Mouse (Mus musculus) hindbrain, embryonic 10.5 days (tissue): ENCODE measurements around the gene Ngef. TPM values are rescaled to one million over a fixed set of nuclear protein-coding genes. Genes with fewer than 3 reads are reported as not detected.

Experiments
- DNase-seq: peaks from one replicate; pipeline ENCODE4 v3.0.0-alpha.2; 2017; ENCODE audit warnings: low spot score
- H3K27ac ChIP-seq: fragments of 300-500 bp; sonication (generic); 2 replicates; pipeline ENCODE4 v1.5.1; 2016; ENCODE audit warnings: mild to moderate bottlenecking, moderate library complexity
- H3K27me3 ChIP-seq: fragments of 300-500 bp; sonication (generic); 2 replicates; pipeline ENCODE4 v1.6.1; 2016; ENCODE audit warnings: mild to moderate bottlenecking; ENCODE audit not compliant: poor library complexity, insufficient read depth, severe bottlenecking
- H3K36me3 ChIP-seq: fragments of 300-500 bp; sonication (generic); 2 replicates; pipeline ENCODE4 v1.6.1; 2016; ENCODE audit warnings: mild to moderate bottlenecking, moderate library complexity
- H3K4me1 ChIP-seq: fragments of 300-500 bp; sonication (generic); replicated peaks from 2 replicates; pipeline ENCODE4 v1.6.1; 2016; ENCODE audit warnings: mild to moderate bottlenecking
- H3K4me3 ChIP-seq: fragments of 300-500 bp; sonication (generic); 2 replicates; pipeline ENCODE4 v1.5.1; 2016; ENCODE audit warnings: mild to moderate bottlenecking, moderate library complexity
- H3K9me3 ChIP-seq: fragments of 300-500 bp; sonication (generic); 2 replicates; pipeline ENCODE4 v1.6.1; 2016; ENCODE audit warnings: mild to moderate bottlenecking, moderate library complexity
- WGBS: fragments of 180-500 bp; shearing (Covaris S2); methylation state at CpG from one replicate; pipeline ENCODE4 v1.1.7; 2016; 5-methylcytosine and 5-hydroxymethylcytosine counted together
- polyA plus RNA-seq: library from polyadenylated mRNA; unstranded; fragments of >200 nt; fragmentation: Nextera tagmentation; extraction: Ambion mirVana; gene quantifications from 2 replicates; pipeline ENCODE4 v1.2.1, GENCODE M21; 2016

Gene Ngef
- polyA plus RNA-seq, 1 experiment from 2014 or later, result 5.0 TPM

DNA sequence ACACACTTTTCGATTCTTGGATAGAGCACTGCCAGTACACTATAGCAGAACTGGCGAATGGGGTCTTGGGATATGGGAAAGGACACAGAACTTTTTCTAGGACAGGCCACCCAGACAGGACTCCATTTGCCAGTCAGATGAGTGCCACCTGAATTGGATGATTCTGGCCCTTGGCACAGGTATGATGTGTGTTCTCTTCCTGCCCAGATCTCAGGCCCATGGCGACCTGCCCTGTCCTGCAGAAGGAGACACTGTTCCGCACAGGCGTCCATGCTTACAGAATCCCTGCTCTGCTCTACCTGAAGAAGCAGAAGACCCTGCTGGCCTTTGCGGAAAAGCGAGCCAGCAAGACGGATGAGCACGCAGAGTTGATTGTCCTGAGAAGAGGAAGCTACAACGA lies 21.0 kb upstream of the Ngef start:
- Histone ChIP-seq H3K27ac (no peak overlapping the region), H3K4me1 (no peaks in the 10 kb centered on the region), H3K27me3 (peaks cover 9% of the 10 kb centered on the region; the same call in 1 of the 2 replicates), H3K4me3 (no peak overlapping the region), H3K36me3 (no peaks in the 10 kb centered on the region), H3K9me3 (no peaks in the 10 kb centered on the region)
- WGBS, result 93% methylated on average over 10 of the region's 10 CpGs
- no peak for DNase-seq

DNA sequence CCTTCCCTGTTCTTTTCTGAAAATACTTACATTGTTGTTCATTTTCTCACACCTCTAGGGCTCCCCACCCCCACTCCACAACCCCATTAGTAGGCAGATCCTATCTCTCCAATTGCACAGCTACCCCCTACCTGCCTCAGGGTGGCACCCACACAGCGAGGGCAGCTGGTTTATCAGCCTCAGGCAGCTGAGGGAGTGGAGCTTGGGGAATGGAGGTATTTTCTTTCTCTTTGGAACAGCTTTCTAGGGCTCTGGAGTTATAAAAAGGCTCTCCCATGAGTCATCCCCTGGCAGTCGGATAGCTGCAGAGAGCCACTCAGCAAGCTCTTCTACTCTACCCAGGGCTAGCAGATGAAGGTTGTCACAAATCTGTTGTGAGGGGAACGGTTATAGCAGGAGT lies 20.6 kb upstream of the Ngef start:
- WGBS, result 71% methylated on average over 3 of the region's 3 CpGs
- H3K4me3 ChIP-seq, result no peak overlapping the region

DNA sequence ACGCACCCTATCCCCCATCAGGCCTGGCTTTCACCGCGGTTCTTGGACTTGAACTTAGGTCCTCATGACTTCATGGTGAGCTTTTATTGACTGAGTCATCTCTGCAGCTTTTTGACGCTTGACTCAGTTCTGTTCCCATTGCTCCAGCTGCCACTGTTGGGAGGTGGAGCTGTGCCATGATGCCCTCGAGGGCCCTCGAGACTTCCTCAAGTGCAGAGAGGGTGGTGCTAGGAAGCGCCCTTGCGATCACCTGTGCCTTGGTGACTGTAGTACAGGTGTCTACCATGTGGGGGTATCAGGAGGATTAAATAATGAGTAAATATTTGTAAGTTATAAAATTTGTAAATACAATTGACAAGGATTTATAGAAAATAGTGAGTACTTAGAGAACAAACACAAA lies 16.3 kb upstream of the Ngef start:
- no peaks in the 10 kb centered on the region for H3K36me3 ChIP-seq
- H3K27ac ChIP-seq, result no peak overlapping the region
- no peaks in the 10 kb centered on the region for H3K4me1 ChIP-seq
- DNase-seq, result no peak
- no peaks in the 10 kb centered on the region for H3K9me3 ChIP-seq
- 88% methylated on average over 8 of the region's 8 CpGs for WGBS
- peaks cover 22% of the 10 kb centered on the region; the same call in 1 of the 2 replicates for H3K27me3 ChIP-seq
- no peak overlapping the region for H3K4me3 ChIP-seq

More for the DNA sequence above, 20.6 kb upstream of the Ngef start:
- no peak for DNase-seq
- H3K9me3 ChIP-seq, result no peaks in the 10 kb centered on the region
- H3K36me3 ChIP-seq, result no peaks in the 10 kb centered on the region
- H3K27ac ChIP-seq, result no peak overlapping the region
- no peaks in the 10 kb centered on the region for H3K4me1 ChIP-seq
- H3K27me3 ChIP-seq, result peaks cover 11% of the 10 kb centered on the region; the same call in 1 of the 2 replicates

DNA sequence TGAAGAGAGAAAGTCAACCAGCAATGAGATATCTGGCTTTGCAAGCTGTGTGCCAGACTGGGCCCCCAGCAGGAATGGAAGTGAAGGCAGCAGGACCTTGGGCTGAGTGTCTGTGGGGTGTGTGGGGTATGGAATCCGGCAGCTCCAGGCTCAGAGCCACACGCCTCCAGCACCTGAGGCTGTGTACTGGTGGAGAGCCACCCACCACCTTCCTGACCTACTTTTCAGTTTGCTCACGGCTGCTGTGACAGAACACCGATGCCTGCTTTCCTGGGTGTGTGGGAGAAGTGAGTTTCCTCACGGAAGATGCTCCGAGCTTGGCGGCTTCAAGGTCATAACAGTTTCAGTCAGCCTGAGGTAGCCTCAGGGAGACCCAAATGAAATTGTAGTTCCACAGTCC lies 15.5 kb upstream of the Ngef start:
- WGBS, result 91% methylated on average over 7 of the region's 7 CpGs
- Histone ChIP-seq H3K9me3 (no peaks in the 10 kb centered on the region), H3K4me1 (no peaks in the 10 kb centered on the region), H3K27ac (no peak overlapping the region), H3K27me3 (peaks cover 30% of the 10 kb centered on the region), H3K4me3 (no peak overlapping the region), H3K36me3 (no peaks in the 10 kb centered on the region)
- no peak for DNase-seq

DNA sequence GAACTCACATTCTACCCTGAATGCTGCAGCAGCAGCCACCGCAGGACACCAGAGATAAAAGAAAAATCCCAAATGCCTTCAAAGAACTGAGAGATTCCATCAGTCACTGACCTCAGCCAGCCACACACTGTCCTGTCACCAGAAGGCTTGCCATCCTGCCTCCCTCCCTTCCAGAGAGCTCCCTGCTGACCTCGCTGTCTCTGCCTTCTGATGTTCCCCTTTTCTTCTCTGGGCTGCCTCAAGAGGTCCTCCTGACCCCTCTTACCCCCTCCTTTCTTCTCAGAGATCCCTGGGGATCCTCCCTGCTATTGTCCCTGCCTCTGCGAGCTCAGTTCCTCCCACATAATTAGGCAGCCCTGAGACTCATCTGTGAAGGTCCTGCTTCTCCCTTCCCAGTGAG lies 7.2 kb upstream of the Ngef start:
- Histone ChIP-seq H3K4me3 (no peak overlapping the region), H3K27me3 (peaks cover 67% of the 10 kb centered on the region), H3K27ac (peak overlapping the region; percentile 70; the same call in 1 of the 2 replicates), H3K36me3 (no peaks in the 10 kb centered on the region), H3K4me1 (peaks cover 28% of the 10 kb centered on the region), H3K9me3 (no peaks in the 10 kb centered on the region)
- 1% methylated on average over 3 of the region's 3 CpGs for WGBS
- DNase-seq, result peak; percentile 67

DNA sequence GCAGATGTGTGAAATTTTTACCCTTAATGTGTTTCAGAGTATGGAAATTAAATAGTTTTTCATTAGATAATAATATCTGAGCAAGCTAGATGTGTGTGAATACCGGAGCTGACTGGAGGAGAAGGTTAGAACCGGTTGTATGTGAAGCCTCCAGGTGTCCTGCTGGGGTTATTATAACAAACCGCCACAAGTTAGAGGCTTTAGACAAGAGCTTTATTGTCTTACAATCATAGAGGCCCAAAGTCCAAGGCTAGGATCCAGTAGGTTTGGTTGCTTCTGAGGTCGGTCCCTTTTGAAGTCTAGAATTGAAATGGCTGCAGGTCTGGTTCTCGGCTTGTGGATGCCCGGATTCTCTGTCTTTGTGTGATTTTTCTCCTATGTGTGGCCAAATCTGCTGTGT lies 5.3 kb upstream of the Ngef start:
- H3K36me3 ChIP-seq, result no peaks in the 10 kb centered on the region
- no peak overlapping the region for H3K4me3 ChIP-seq
- peaks cover 36% of the 10 kb centered on the region for H3K4me1 ChIP-seq
- H3K9me3 ChIP-seq, result no peaks in the 10 kb centered on the region
- no peak for DNase-seq
- WGBS, result 81% methylated on average over 6 of the region's 6 CpGs
- no peak overlapping the region for H3K27ac ChIP-seq
- peaks cover 55% of the 10 kb centered on the region for H3K27me3 ChIP-seq

DNA sequence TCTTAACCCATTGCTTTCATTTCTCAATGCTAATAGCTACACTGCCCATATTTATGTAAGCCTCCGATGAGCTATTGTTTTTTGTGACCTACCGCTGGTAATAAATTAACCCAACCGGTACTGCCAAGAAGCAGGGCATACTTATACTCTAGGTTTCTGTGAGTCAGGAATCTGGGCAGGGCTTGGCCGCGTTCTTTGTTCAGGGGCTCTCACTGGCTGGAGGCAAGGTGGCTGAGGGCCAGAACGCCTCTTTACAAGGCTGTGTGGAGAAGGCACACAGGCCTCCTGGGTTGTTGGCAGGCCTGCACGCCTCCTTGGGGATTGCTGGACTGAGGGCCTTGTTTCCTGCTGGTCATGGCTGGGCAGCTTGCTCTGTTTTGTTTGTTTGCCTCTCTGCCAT lies 1.1 kb upstream of the Ngef start:
- peaks cover 11% of the 10 kb centered on the region; the same call in 1 of the 2 replicates for H3K4me1 ChIP-seq
- peaks cover 25% of the 10 kb centered on the region for H3K27me3 ChIP-seq
- DNase-seq, result no peak
- H3K36me3 ChIP-seq, result no peaks in the 10 kb centered on the region
- no peak overlapping the region for H3K4me3 ChIP-seq
- H3K9me3 ChIP-seq, result no peaks in the 10 kb centered on the region
- no peak overlapping the region for H3K27ac ChIP-seq
- WGBS, result 80% methylated on average over 7 of the region's 7 CpGs

DNA sequence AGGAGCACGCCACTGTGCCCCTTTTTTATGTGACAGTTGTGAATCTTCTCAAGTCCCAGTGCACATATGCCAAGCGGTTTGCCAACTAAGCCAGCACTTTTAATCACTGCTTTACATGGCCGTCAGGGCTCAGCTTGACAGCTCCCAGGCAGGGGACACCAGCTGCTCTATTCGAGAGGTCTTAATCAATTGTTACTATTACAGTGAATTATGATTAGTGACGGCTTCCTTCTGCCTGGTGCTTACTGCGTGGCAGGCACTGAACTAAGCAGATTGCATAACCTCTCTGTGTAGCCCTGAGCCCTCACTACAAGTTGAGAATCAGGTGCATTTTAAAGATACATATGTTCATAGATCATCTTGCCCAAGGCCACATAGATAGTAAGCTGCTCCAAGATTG lies 683 bp upstream of the Ngef start:
- Histone ChIP-seq H3K4me1 (peaks cover 8% of the 10 kb centered on the region; the same call in 1 of the 2 replicates), H3K36me3 (no peaks in the 10 kb centered on the region), H3K27ac (no peak overlapping the region), H3K4me3 (no peak overlapping the region), H3K9me3 (no peaks in the 10 kb centered on the region), H3K27me3 (peaks cover 21% of the 10 kb centered on the region)
- 67% methylated on average over 6 of the region's 6 CpGs for WGBS
- no peak for DNase-seq

DNA sequence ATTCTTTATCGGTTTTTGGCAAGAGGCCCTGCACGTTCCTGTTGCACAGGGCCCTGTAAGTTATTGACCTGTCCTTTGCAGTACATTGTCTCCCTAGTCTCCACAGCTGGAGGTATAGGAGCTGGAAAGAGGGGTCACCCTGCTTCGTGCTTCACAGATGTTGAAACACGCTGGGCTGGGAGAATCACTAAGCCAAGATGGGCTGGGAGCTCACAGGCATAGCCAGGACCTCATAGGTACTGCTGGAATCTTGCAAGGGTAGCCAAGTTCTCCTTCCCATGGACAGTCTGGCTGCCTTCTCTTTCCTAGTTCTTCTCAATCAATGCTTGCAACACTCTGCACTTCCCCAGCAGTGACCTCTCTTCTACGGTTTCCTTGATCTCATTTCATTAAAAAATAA lies 409 bp downstream of the Ngef start:
- peaks cover 12% of the 10 kb centered on the region; the same call in 1 of the 2 replicates for H3K27me3 ChIP-seq
- H3K9me3 ChIP-seq, result no peaks in the 10 kb centered on the region
- 87% methylated on average over 5 of the region's 5 CpGs for WGBS
- no peak for DNase-seq
- peaks cover 8% of the 10 kb centered on the region; the same call in 1 of the 2 replicates for H3K4me1 ChIP-seq
- no peak overlapping the region for H3K27ac ChIP-seq
- H3K36me3 ChIP-seq, result no peaks in the 10 kb centered on the region
- no peak overlapping the region for H3K4me3 ChIP-seq

DNA sequence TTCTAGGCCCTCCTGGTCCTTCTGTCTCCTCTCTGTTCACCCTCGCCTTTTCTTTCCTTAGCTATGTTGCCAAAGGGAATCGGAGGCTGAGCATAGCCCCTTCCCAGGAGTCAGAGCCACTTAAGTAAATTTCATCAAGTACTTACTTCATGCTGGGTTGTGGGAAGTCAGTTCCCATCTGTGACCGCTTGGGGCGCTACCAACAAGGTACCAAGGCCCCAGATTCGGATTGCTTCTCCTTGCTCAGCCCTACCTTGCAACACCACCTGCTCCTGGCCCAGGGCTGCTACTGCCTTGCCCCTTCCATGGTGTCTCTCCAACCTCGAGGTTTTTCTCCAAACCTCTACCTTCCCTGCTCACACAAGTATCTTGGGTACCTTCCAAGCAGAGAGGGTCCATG lies 5.3 kb downstream of the Ngef start:
- no peak overlapping the region for H3K27ac ChIP-seq
- no peaks in the 10 kb centered on the region for H3K9me3 ChIP-seq
- DNase-seq, result no peak
- 46% methylated on average over 6 of the region's 6 CpGs for WGBS
- no peaks in the 10 kb centered on the region for H3K36me3 ChIP-seq
- H3K4me1 ChIP-seq, result peaks cover 6% of the 10 kb centered on the region; the same call in 1 of the 2 replicates
- peaks cover 3% of the 10 kb centered on the region; the same call in 1 of the 2 replicates for H3K27me3 ChIP-seq
- H3K4me3 ChIP-seq, result no peak overlapping the region

DNA sequence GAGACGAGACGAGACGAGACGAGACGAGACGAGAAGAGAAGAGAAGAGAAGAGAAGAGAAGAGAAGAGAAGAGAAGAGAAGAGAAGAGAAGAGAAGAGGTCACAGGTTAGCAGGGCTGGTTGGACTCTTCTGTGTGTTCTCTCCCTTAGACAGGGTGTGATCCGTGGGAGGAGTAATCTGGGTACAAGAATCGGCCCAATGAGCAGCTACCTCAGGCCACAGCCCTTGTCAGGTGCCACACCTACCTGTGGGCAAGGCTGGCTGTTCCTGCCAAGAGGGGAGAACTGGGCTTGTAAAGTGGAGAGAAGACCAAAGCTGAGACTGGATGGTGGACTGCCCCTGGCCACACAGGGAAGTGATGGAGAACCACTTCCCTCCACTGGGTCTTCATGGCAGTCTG lies 7.9 kb downstream of the Ngef start:
- no peak overlapping the region for H3K4me3 ChIP-seq
- H3K4me1 ChIP-seq, result peaks cover 6% of the 10 kb centered on the region; the same call in 1 of the 2 replicates
- no peaks in the 10 kb centered on the region for H3K9me3 ChIP-seq
- 87% methylated on average over 8 of the region's 8 CpGs for WGBS
- H3K27ac ChIP-seq, result no peak overlapping the region
- DNase-seq, result no peak
- no peaks in the 10 kb centered on the region for H3K27me3 ChIP-seq
- no peaks in the 10 kb centered on the region for H3K36me3 ChIP-seq

DNA sequence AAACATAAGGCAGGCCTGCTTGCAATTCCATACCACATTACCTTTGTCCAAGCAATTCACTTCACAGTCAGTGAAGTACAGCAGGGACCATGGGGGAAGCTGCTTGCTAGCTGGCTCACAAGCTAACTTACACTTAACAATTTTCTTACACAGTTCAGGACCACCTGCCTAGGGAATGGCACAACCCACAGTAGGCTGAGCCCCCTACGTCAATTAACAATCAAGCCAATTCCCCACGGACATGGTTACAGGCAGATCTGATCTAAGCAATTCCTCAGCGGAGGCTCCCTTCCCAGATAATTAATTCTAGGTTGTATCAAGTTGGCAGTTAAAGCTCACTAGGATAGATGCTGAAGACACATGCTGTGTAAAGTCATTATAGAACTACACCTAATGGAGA lies 10.7 kb downstream of the Ngef start:
- H3K36me3 ChIP-seq, result no peaks in the 10 kb centered on the region
- H3K9me3 ChIP-seq, result no peaks in the 10 kb centered on the region
- no peak overlapping the region for H3K4me3 ChIP-seq
- no peak for DNase-seq
- H3K27me3 ChIP-seq, result no peaks in the 10 kb centered on the region
- WGBS, result 70% methylated on average over 3 of the region's 3 CpGs
- H3K4me1 ChIP-seq, result peaks cover 6% of the 10 kb centered on the region; the same call in 1 of the 2 replicates
- no peak overlapping the region for H3K27ac ChIP-seq

DNA sequence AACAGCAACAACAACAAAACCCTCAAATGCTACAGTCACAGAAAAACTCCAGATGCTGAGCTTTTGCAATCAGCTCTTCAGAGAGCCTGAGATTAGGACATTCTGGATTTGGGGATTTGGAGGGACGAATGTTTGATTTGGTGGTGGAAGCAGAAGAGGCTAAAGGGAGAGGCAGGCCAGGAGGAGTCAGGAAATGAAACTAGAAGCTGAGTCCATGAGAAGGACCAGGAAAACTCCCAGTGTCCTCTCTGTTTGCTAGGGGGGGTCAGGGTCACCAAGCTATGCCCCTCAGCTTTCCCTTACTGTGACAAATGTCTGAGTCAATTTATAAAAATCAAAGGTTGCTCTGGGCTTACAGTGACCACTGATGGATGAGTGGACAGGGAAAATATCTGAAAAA lies 20.1 kb downstream of the Ngef start:
- Histone ChIP-seq H3K4me1 (peaks cover 5% of the 10 kb centered on the region), H3K9me3 (no peaks in the 10 kb centered on the region), H3K27ac (no peak overlapping the region), H3K27me3 (no peaks in the 10 kb centered on the region), H3K36me3 (no peaks in the 10 kb centered on the region), H3K4me3 (no peak overlapping the region)
- no peak for DNase-seq
- 85% methylated on average over 1 of the region's 1 CpGs for WGBS

DNA sequence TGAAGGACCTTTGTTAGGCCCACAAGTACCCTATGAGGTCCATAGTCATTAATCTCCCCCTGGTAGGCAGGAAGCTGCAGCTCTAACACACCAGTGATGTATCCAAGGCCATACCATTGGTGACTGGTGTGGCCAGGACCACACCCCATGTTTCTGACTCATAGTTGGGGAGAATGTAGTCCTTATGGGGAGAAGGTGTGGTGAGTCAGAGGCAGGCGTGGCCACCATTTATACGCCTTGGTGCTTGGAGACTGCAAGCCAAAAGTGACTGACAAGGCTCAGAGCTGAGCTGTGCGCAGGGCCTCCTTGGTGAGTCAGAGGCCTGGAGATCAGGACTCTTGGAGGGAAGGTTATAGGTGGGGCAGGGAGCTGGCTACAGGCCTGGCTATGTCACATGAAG lies 22.7 kb downstream of the Ngef start:
- Histone ChIP-seq H3K4me3 (no peak overlapping the region), H3K27me3 (no peaks in the 10 kb centered on the region), H3K27ac (peak overlapping the region; percentile 9; the same call in 1 of the 2 replicates), H3K9me3 (no peaks in the 10 kb centered on the region), H3K4me1 (peaks cover 12% of the 10 kb centered on the region), H3K36me3 (no peaks in the 10 kb centered on the region)
- WGBS, result 93% methylated on average over 3 of the region's 3 CpGs
- DNase-seq, result no peak
